Mouse (Mus musculus) adrenal gland, postnatal 4 days (tissue): Measurements from ENCODE around the gene Smarce1. TPM values are rescaled to one million over a fixed set of nuclear protein-coding genes. Genes with fewer than 3 reads are reported as not detected.
A peak's percentile ranks its signal among the peaks of the same experiment; 100 is the strongest.

Experiments used
- DNase-seq, 2 experiments: peaks; one replicate each; pipeline ENCODE4 v3.0.0; 2021 to 2022; ENCODE audit warnings: low spot score in 2 of 2, mixed read lengths in 2 of 2
- total RNA-seq, 2 experiments: library from RNA; stranded (reverse); gene quantifications; 2 replicates each; pipeline ENCODE4 v1.2.3; 2021

Smarce1 gene
- total RNA-seq, 2 experiments from 2014 or later: 99.6 to 106 TPM

GRCm38 (mm10) chr11:99231049-99231816 lies 416 bp upstream of the Smarce1 start:
- no peak for DNase-seq

- DNase-seq: no peak
Observed at GRCm38 (mm10) chr11:99229641-99230260, 1.1 kb downstream of the Smarce1 start.

- no peak for DNase-seq
Observed at GRCm38 (mm10) chr11:99226298-99226697, 4.5 kb downstream of the Smarce1 start.

- no peak for DNase-seq
Observed at GRCm38 (mm10) chr11:99223310-99223709, 7.5 kb downstream of the Smarce1 start.

GRCm38 (mm10) chr11:99221811-99222210 lies 9.0 kb downstream of the Smarce1 start:
- DNase-seq: no peak

- no peak for DNase-seq
Observed at GRCm38 (mm10) chr11:99217248-99217986, 13.4 kb downstream of the Smarce1 start.

- no peak for DNase-seq
Observed at GRCm38 (mm10) chr11:99216181-99216580, 14.6 kb downstream of the Smarce1 start.

- no peak for DNase-seq
Observed at GRCm38 (mm10) chr11:99212693-99213092, 18.1 kb downstream of the Smarce1 start.

GRCm38 (mm10) chr11:99211964-99212363 lies 18.9 kb downstream of the Smarce1 start:
- DNase-seq: no peak

GRCm38 (mm10) chr11:99208105-99208669 lies 22.6 kb downstream of the Smarce1 start:
- no peak for DNase-seq

GRCm38 (mm10) chr11:99207449-99207848 lies 23.4 kb downstream of the Smarce1 start:
- no peak for DNase-seq

GRCm38 (mm10) chr11:99206954-99207353 lies 23.9 kb downstream of the Smarce1 start:
- no peak for DNase-seq

GRCm38 (mm10) chr11:99189154-99189582 lies 41.6 kb downstream of the Smarce1 start:
- DNase-seq: peak in 1 of 2 experiments; percentile 20

- no peak for DNase-seq
Observed at GRCm38 (mm10) chr11:99187348-99187747, 43.5 kb downstream of the Smarce1 start.

GRCm38 (mm10) chr11:99186836-99187235 lies 44.0 kb downstream of the Smarce1 start:
- no peak for DNase-seq

- DNase-seq: no peak
Observed at GRCm38 (mm10) chr11:99182575-99182974, 48.2 kb downstream of the Smarce1 start.

GRCm38 (mm10) chr11:99180071-99180470 lies 50.7 kb downstream of the Smarce1 start:
- DNase-seq: no peak

- DNase-seq: no peak
Observed at GRCm38 (mm10) chr11:99177925-99178198, 53.0 kb downstream of the Smarce1 start.

- DNase-seq: no peak
Observed at GRCm38 (mm10) chr11:99177054-99177924, 53.5 kb downstream of the Smarce1 start.

- no peak for DNase-seq
Observed at GRCm38 (mm10) chr11:99172002-99172401, 58.8 kb downstream of the Smarce1 start.

- no peak for DNase-seq
Observed at GRCm38 (mm10) chr11:99171442-99171841, 59.4 kb downstream of the Smarce1 start.
